Mouse (Mus musculus) forebrain, postnatal 0 days (tissue): ENCODE data around the gene Zfp385c. TPM values are rescaled to one million over a fixed set of nuclear protein-coding genes. Genes with fewer than 3 reads are reported as not detected.

Experiments used
- ATAC-seq: fragments of 200-750 bp; cut with Nextera tagmentation; 2 replicates; pipeline ENCODE4 v1.8.0; 2017; ENCODE audit warnings: mild to moderate bottlenecking, moderate library complexity
- DNase-seq: peaks from one replicate; pipeline ENCODE4 v3.0.0-alpha.2; 2015
- H3K27ac ChIP-seq: fragments of 300-500 bp; sonication (generic); 2 replicates; pipeline ENCODE4 v1.5.1; 2014; ENCODE audit warnings: low read depth, mild to moderate bottlenecking, antibody characterized with exemption, low read length, moderate library complexity, mixed read lengths
- H3K27me3 ChIP-seq: fragments of 300-500 bp; sonication (generic); 2 replicates; pipeline ENCODE4 v1.6.1; 2014; ENCODE audit warnings: mild to moderate bottlenecking, low read length, mixed read lengths; ENCODE audit not compliant: insufficient read depth
- H3K36me3 ChIP-seq: fragments of 300-500 bp; sonication (generic); 2 replicates; pipeline ENCODE4 v1.6.1; 2014; ENCODE audit warnings: mild to moderate bottlenecking, moderate library complexity; ENCODE audit not compliant: insufficient read depth
- H3K4me1 ChIP-seq: fragments of 300-500 bp; sonication (generic); 2 replicates; pipeline ENCODE4 v1.6.1; 2014; ENCODE audit warnings: antibody characterized with exemption; ENCODE audit not compliant: insufficient read depth
- H3K4me2 ChIP-seq: fragments of 300-500 bp; sonication (generic); 2 replicates; pipeline ENCODE4 v1.6.1; 2014; ENCODE audit warnings: low read depth, mild to moderate bottlenecking, moderate library complexity
- H3K4me3 ChIP-seq: fragments of 300-500 bp; sonication (generic); 2 replicates; pipeline ENCODE4 v1.5.1; 2014; ENCODE audit warnings: low read depth, low read length, mixed read lengths
- H3K9ac ChIP-seq: fragments of 300-500 bp; sonication (generic); 2 replicates; pipeline ENCODE4 v1.6.1; 2014; ENCODE audit warnings: mild to moderate bottlenecking
- H3K9me3 ChIP-seq: fragments of 300-500 bp; sonication (generic); 2 replicates; pipeline ENCODE4 v1.6.1; 2016; ENCODE audit warnings: low read length
- CTCF ChIP-seq: sonication (generic); IDR thresholded peaks from 2 replicates; pipeline ENCODE4 v1.5.1; 2016; ENCODE audit warnings: antibody characterized with exemption, control low read depth, low read depth
- WGBS: fragments of 180-500 bp; shearing (Covaris S2); extraction: QIAGEN DNeasy Blood & Tissue Kit; methylation state at CpG from one replicate; pipeline ENCODE4 v1.1.7; 2014; 5-methylcytosine and 5-hydroxymethylcytosine counted together
- polyA plus RNA-seq: library from polyadenylated mRNA; unstranded; fragments of >200 nt; fragmentation: Nextera tagmentation; extraction: Ambion mirVana; gene quantifications from 2 replicates; pipeline ENCODE4 v1.2.1, GENCODE M21; 2015
- total RNA-seq: library from RNA; depleted of rRNA; stranded (reverse); fragments of >200 nt; gene quantifications from 2 replicates; pipeline ENCODE4 v1.2.3, GENCODE M21; 2014; rRNA removed

Zfp385c gene
- total and polyA plus RNA-seq, 2 experiments from 2014 or later, result 1.0 to 2.0 TPM

GRCm38 (mm10) chr11:100579116-100579799 is 113.0 kb downstream of the Zfp385c start:
- TF ChIP-seq CTCF, result no peak
- no peak overlapping the region for H3K9ac ChIP-seq
- no peaks in the 10 kb centered on the region for H3K27me3 ChIP-seq
- no peaks in the 10 kb centered on the region for H3K4me1 ChIP-seq
- ATAC-seq (no peak), DNase-seq (no peak)
- no peak overlapping the region for H3K4me2 ChIP-seq
- 94% methylated on average over 9 of the region's 9 CpGs for whole genome bisulfite sequencing
- no peaks in the 10 kb centered on the region for H3K9me3 ChIP-seq
- H3K36me3 ChIP-seq, result peaks cover 39% of the 10 kb centered on the region
- no peak overlapping the region for H3K27ac ChIP-seq
- no peak overlapping the region for H3K4me3 ChIP-seq

DNA sequence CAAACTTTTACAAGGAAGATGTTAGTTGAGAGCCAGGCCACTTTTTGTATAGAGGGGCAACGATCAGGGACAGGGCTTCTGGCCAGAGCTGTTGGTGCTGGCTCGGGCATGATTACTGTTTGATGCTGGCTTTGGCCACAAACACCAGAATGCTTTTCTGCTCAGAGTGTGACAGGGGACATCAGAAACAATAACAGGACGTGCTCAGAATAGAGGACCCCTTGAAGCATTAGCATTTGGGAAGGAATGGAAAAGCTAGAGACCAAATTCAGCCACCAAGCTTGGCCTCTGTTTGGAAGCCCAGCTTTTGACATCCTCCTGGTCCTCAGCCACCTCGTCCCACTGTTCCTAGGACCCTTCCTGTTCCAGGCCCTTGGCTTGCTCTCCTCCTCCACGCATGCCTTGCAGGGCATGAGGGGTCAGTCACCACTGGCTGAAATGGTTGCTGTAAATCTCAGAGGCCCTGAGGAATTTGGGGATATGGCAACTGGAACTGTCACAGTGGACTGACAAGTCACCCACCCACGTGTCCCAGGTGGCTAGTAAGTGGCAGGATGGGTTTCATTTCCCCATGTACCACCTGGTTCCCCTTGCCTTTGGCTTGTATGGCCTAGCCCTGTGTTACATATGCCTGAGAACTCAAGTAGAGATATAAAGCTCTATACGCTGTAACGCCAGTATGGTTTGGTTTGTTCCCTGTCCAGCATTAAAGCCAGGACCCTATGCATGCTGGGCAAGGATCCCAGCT is 114.2 kb downstream of the Zfp385c start:
- DNase-seq (no peak), ATAC-seq (no peak)
- no peaks in the 10 kb centered on the region for H3K9me3 ChIP-seq
- no peak overlapping the region for H3K4me2 ChIP-seq
- H3K4me3 ChIP-seq, result no peak overlapping the region
- H3K4me1 ChIP-seq, result no peaks in the 10 kb centered on the region
- H3K27ac ChIP-seq, result 0 out of 2 replicates have a peak overlapping the region, but pooled peaks have one; percentile 9
- WGBS, result 64% methylated on average over 8 of the region's 8 CpGs
- H3K36me3 ChIP-seq, result peaks cover 27% of the 10 kb centered on the region
- TF ChIP-seq CTCF, result no peak
- H3K27me3 ChIP-seq, result no peaks in the 10 kb centered on the region
- H3K9ac ChIP-seq, result no peak overlapping the region

Other genes with a start within 250 kb of the Zfp385c start
- 60.1 and 73.9 TPM in 2 replicates for gene Klhl11, start 219.7 kb downstream of the Zfp385c start, total RNA-seq
- gene Klhl11, start 219.7 kb downstream of the Zfp385c start, polyA plus RNA-seq, result 7.8 and 9.6 TPM in 2 replicates
- 199 and 203 TPM in 2 replicates for gene Acly, start 164.5 kb downstream of the Zfp385c start, total RNA-seq
- 89.9 and 109 TPM in 2 replicates for gene Acly, start 164.5 kb downstream of the Zfp385c start, polyA plus RNA-seq
- 1.2 and 2.2 TPM in 2 replicates for gene Ttc25, start 146.8 kb downstream of the Zfp385c start, total RNA-seq
- 1.1 and 1.8 TPM in 2 replicates for gene Ttc25, start 146.8 kb downstream of the Zfp385c start, polyA plus RNA-seq
- gene Cnp, start 117.6 kb downstream of the Zfp385c start, total RNA-seq, result 37.3 and 41.5 TPM in 2 replicates
- 44.8 and 56.2 TPM in 2 replicates for gene Cnp, start 117.6 kb downstream of the Zfp385c start, polyA plus RNA-seq
- 83.0 and 100 TPM in 2 replicates for gene Nkiras2, start 73.2 kb downstream of the Zfp385c start, total RNA-seq
- gene Nkiras2, start 73.2 kb downstream of the Zfp385c start, polyA plus RNA-seq, result 81.1 and 81.4 TPM in 2 replicates
- gene Dnajc7, start 72.3 kb downstream of the Zfp385c start, total RNA-seq, result 104 and 111 TPM in 2 replicates
- gene Dnajc7, start 72.3 kb downstream of the Zfp385c start, polyA plus RNA-seq, result 232 and 248 TPM in 2 replicates
- gene Dhx58, start 11.8 kb upstream of the Zfp385c start, total RNA-seq, result 0.69 and 2.3 TPM in 2 replicates
- gene Dhx58, start 11.8 kb upstream of the Zfp385c start, polyA plus RNA-seq, result 1.0 and 1.5 TPM in 2 replicates
- 41.9 and 42.8 TPM in 2 replicates for gene Kat2a, start 20.0 kb upstream of the Zfp385c start, total RNA-seq
- gene Kat2a, start 20.0 kb upstream of the Zfp385c start, polyA plus RNA-seq, result 59.9 and 67.0 TPM in 2 replicates
- gene Hspb9, start 21.4 kb upstream of the Zfp385c start, total RNA-seq, result not detected in 2 replicates
- 0.21 and 0.22 TPM in 2 replicates for gene Hspb9, start 21.4 kb upstream of the Zfp385c start, polyA plus RNA-seq
- 208 and 211 TPM in 2 replicates for gene Rab5c, start 45.8 kb upstream of the Zfp385c start, total RNA-seq
- gene Rab5c, start 45.8 kb upstream of the Zfp385c start, polyA plus RNA-seq, result 34.9 and 37.8 TPM in 2 replicates
- gene Kcnh4, start 67.5 kb upstream of the Zfp385c start, total RNA-seq, result 7.2 and 12.3 TPM in 2 replicates
- 3.2 and 4.4 TPM in 2 replicates for gene Kcnh4, start 67.5 kb upstream of the Zfp385c start, polyA plus RNA-seq
- gene Hcrt, start 70.5 kb upstream of the Zfp385c start, total RNA-seq, result 1.8 and 7.1 TPM in 2 replicates
- gene Hcrt, start 70.5 kb upstream of the Zfp385c start, polyA plus RNA-seq, result 2.6 and 8.0 TPM in 2 replicates
- gene Ghdc, start 78.5 kb upstream of the Zfp385c start, total RNA-seq, result 6.1 and 7.3 TPM in 2 replicates
- gene Ghdc, start 78.5 kb upstream of the Zfp385c start, polyA plus RNA-seq, result 1.8 and 4.4 TPM in 2 replicates
- 17.8 and 22.6 TPM in 2 replicates for gene Stat5b, start 158.3 kb upstream of the Zfp385c start, total RNA-seq
- gene Stat5b, start 158.3 kb upstream of the Zfp385c start, polyA plus RNA-seq, result 4.9 and 8.8 TPM in 2 replicates
- gene Stat5a, start 166.9 kb upstream of the Zfp385c start, total RNA-seq, result 2.0 and 2.6 TPM in 2 replicates
- 1.1 and 1.6 TPM in 2 replicates for gene Stat5a, start 166.9 kb upstream of the Zfp385c start, polyA plus RNA-seq
- 29.4 and 42.5 TPM in 2 replicates for gene Stat3, start 247.1 kb upstream of the Zfp385c start, total RNA-seq
- gene Stat3, start 247.1 kb upstream of the Zfp385c start, polyA plus RNA-seq, result 20.5 and 31.2 TPM in 2 replicates